Mouse (Mus musculus) liver, adult 2 months (tissue): ENCODE measurements around the gene Ints4.
"Not testable (repeated sequence)": the region's sequence is repeated elsewhere in the genome, so short reads cannot be mapped to it uniquely, and the experiment has no call there.

Experiments
- CTCF ChIP-seq: fragments of 200-500 bp; IDR thresholded peaks from 2 replicates; pipeline ENCODE4 v1.5.1; 2011; ENCODE audit warnings: low read depth, low read length, control low read depth
- POLR2A ChIP-seq: fragments of 200-500 bp; IDR thresholded peaks from 2 replicates; pipeline ENCODE4 v1.6.1; 2011; ENCODE audit warnings: low read length, control low read depth; ENCODE audit not compliant: insufficient read depth; ENCODE audit errors: extremely low read depth

GRCm38 (mm10) chr7:97433517-97433916, 47.2 kb upstream of the Ints4 start:
- TF ChIP-seq POLR2A, CTCF: not testable (repeated sequence)
